Mouse (Mus musculus): ENCODE data around the gene Fam186b. TPM values are rescaled to one million over a fixed set of nuclear protein-coding genes. Genes with fewer than 3 reads are reported as not detected.
A peak's percentile ranks its signal among the peaks of the same experiment; 100 is the strongest.

Gene Fam186b
- polyA plus RNA-seq, 1 experiment from 2014 or later, result not detected

- Histone ChIP-seq H3K9me3 (ENCODE audit: control insufficient read depth, low read length) (no peaks in the 10 kb centered on the region), H3K4me3 (ENCODE audit: low read depth, low read length) (no peak overlapping the region), H3K27ac (replicated peaks) (no peak overlapping the region), H3K4me2 (replicated peaks; ENCODE audit: low read depth) (no peak overlapping the region), H3K9ac (ENCODE audit: low read length) (no peak overlapping the region), H3K36me3 (ENCODE audit: control insufficient read depth, insufficient read depth, low read length) (no peaks in the 10 kb centered on the region), H3K4me1 (replicated peaks; ENCODE audit: control insufficient read depth, insufficient read depth) (no peaks in the 10 kb centered on the region), H3K27me3 (ENCODE audit: control insufficient read depth, insufficient read depth, low read length) (no peaks in the 10 kb centered on the region)
- ATAC-seq (ENCODE audit: low FRiP score, low TSS enrichment) (peak; percentile 83), DNase-seq (ENCODE audit: low spot score) (peak; percentile 74)
- TF ChIP-seq EP300 (optimal IDR thresholded peaks at IDR 0.05) (no peak), CTCF (IDR thresholded peaks at IDR 0.05; ENCODE audit: low read depth) (peak; percentile 94)
- WGBS, result 21% methylated on average over 4 of the region's 4 CpGs
Observed at GRCm38 (mm10) chr15:99265679-99266078, 30.0 kb downstream of the Fam186b start.

DNA sequence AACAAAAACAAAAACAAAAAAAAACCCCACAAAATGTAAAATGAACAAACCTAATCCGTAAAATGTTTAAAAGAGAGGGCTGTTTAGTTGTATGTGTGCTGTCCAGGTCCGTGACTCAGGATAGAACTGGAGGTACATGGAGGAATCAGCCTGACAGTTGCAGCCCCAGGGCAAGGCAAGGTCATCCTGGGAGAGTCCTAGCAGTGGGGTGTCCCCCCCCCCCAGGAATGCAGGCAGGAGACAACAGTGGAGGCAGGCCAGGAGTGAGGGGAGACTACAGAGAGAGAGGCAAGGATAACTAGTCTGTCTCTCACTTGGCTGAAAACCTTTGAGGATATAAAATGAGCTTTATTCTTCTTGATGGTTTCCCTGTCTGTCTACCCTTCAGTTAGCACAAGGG is 31.3 kb downstream of the Fam186b start:
- H3K27ac ChIP-seq (replicated peaks), result no peak overlapping the region

DNA sequence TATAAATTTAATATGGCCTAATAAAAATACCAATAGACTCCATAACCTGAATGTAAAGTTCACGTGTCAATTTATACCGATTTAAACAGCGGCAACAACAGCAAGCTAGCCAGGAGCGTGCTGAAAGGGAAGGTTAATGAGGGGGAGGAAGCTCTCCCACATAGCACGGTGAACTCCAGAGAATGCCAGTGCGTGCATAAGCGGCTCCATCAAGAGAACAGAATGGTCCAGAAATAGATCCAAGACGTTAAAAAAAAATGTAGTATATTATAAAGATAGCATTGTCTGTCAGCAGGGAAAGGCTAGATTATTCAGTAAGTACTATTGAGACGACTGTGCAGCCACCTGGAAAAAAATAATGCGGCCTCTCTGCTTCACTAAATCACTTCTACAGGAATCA is 33.0 kb downstream of the Fam186b start:
- Histone ChIP-seq H3K9ac (ENCODE audit: low read length) (no peak overlapping the region), H3K9me3 (ENCODE audit: control insufficient read depth, low read length) (no peaks in the 10 kb centered on the region), H3K4me1 (replicated peaks; ENCODE audit: control insufficient read depth, insufficient read depth) (no peaks in the 10 kb centered on the region), H3K4me2 (replicated peaks; ENCODE audit: low read depth) (no peak overlapping the region), H3K27me3 (ENCODE audit: control insufficient read depth, insufficient read depth, low read length) (no peaks in the 10 kb centered on the region), H3K4me3 (ENCODE audit: low read depth, low read length) (no peak overlapping the region), H3K27ac (replicated peaks) (no peak overlapping the region), H3K36me3 (ENCODE audit: control insufficient read depth, insufficient read depth, low read length) (no peaks in the 10 kb centered on the region)
- DNase-seq (ENCODE audit: low spot score) (no peak), ATAC-seq (ENCODE audit: low FRiP score, low TSS enrichment) (no peak)
- 49% methylated on average over 10 of the region's 10 CpGs for WGBS
- TF ChIP-seq EP300 (optimal IDR thresholded peaks at IDR 0.05) (no peak), CTCF (IDR thresholded peaks at IDR 0.05; ENCODE audit: low read depth) (no peak)

More for the DNA sequence above, 31.3 kb downstream of the Fam186b start:
- Histone ChIP-seq H3K4me3 (ENCODE audit: low read depth, low read length) (no peak overlapping the region), H3K9ac (ENCODE audit: low read length) (no peak overlapping the region), H3K36me3 (ENCODE audit: control insufficient read depth, insufficient read depth, low read length) (no peaks in the 10 kb centered on the region), H3K9me3 (ENCODE audit: control insufficient read depth, low read length) (no peaks in the 10 kb centered on the region), H3K4me2 (replicated peaks; ENCODE audit: low read depth) (no peak overlapping the region), H3K4me1 (replicated peaks; ENCODE audit: control insufficient read depth, insufficient read depth) (no peaks in the 10 kb centered on the region), H3K27me3 (ENCODE audit: control insufficient read depth, insufficient read depth, low read length) (no peaks in the 10 kb centered on the region)
- TF ChIP-seq EP300 (optimal IDR thresholded peaks at IDR 0.05) (no peak), CTCF (IDR thresholded peaks at IDR 0.05; ENCODE audit: low read depth) (no peak)
- ATAC-seq (ENCODE audit: low FRiP score, low TSS enrichment) (no peak), DNase-seq (ENCODE audit: low spot score) (no peak)
- 85% methylated on average over 2 of the region's 2 CpGs for WGBS

- peak overlapping the region; percentile 56 for H3K4me2 ChIP-seq (replicated peaks; ENCODE audit: low read depth)
- DNase-seq (ENCODE audit: low spot score) (peak; percentile 82), ATAC-seq (ENCODE audit: low FRiP score, low TSS enrichment) (peak; percentile 75)
- peak overlapping the region; percentile 75 for H3K27ac ChIP-seq (replicated peaks)
- H3K36me3 ChIP-seq (ENCODE audit: control insufficient read depth, insufficient read depth, low read length), result no peaks in the 10 kb centered on the region
- H3K4me1 ChIP-seq (replicated peaks; ENCODE audit: control insufficient read depth, insufficient read depth), result no peaks in the 10 kb centered on the region
- no peak overlapping the region for H3K9ac ChIP-seq (ENCODE audit: low read length)
- WGBS, result 1% methylated on average over 7 of the region's 10 CpGs
- peak overlapping the region; percentile 19 for H3K4me3 ChIP-seq (ENCODE audit: low read depth, low read length)
- TF ChIP-seq EP300 (optimal IDR thresholded peaks at IDR 0.05), result no peak
- H3K27me3 ChIP-seq (ENCODE audit: control insufficient read depth, insufficient read depth, low read length), result no peaks in the 10 kb centered on the region
- H3K9me3 ChIP-seq (ENCODE audit: control insufficient read depth, low read length), result no peaks in the 10 kb centered on the region
Observed at GRCm38 (mm10) chr15:99259730-99260252, 35.9 kb downstream of the Fam186b start.

DNA sequence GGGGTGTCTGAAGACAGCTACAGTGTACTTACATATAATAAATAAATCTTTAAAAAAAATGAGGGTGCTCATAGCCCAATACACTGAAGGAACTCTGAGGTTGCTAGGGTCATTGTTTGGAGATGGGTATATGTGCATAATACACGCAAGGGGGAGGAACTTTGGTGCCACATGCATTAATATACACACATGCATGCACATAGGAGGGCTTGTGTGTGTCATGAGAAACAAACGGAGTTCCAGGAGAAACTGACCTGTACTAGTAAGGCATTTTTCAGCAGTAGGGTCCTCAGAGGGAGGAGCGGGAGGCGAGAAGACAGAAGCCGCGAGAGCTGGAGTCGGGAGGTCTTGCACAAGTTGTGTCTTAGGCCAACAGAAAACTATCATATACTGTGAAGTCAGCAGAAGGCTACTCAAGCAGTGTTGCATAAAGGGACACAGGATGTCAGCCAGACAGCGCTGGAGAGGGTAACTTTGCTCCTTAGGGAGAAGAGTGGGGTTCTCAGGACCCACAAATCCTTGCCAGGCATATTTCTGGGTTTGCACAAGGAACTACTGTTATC is 36.4 kb downstream of the Fam186b start:
- no peak overlapping the region for H3K9ac ChIP-seq (ENCODE audit: low read length)
- peak; percentile 72 for ATAC-seq (ENCODE audit: low FRiP score, low TSS enrichment)
- H3K4me2 ChIP-seq (replicated peaks; ENCODE audit: low read depth), result peak overlapping the region; percentile 40
- no peaks in the 10 kb centered on the region for H3K9me3 ChIP-seq (ENCODE audit: control insufficient read depth, low read length)
- H3K27ac ChIP-seq (replicated peaks), result peak overlapping the region; percentile 75
- 45% methylated on average over 8 of the region's 8 CpGs for WGBS
- H3K4me1 ChIP-seq (replicated peaks; ENCODE audit: control insufficient read depth, insufficient read depth), result no peaks in the 10 kb centered on the region
- TF ChIP-seq EP300 (optimal IDR thresholded peaks at IDR 0.05) (no peak), CTCF (IDR thresholded peaks at IDR 0.05; ENCODE audit: low read depth) (no peak)
- no peak for DNase-seq (ENCODE audit: low spot score)
- H3K36me3 ChIP-seq (ENCODE audit: control insufficient read depth, insufficient read depth, low read length), result no peaks in the 10 kb centered on the region
- no peaks in the 10 kb centered on the region for H3K27me3 ChIP-seq (ENCODE audit: control insufficient read depth, insufficient read depth, low read length)
- H3K4me3 ChIP-seq (ENCODE audit: low read depth, low read length), result peak overlapping the region; percentile 10; the same call in 1 of the 2 replicates

DNA sequence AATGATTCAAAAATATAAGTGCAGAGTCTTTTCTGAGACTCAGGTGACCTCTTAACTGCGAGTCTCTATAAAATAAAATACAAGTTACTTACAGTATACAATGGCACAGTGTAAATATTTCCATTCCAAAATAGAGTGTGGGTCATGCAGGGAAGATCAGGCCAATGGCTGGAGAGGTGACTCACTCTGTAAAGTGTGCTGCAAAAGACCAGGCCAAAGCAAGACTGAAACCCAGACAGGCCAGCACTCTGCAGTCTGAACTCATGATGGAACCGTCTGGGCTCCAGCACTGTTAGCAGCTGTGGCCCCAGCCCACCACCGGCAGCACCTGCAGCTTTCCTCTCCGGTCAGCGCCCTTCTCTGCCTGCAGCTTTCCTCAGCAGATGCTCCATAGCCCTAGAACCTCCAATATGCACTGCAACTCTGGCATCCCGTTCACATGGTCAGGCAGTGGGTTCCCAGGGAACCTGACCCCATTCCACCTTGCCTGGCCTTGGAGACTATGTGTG is 40.4 kb downstream of the Fam186b start:
- Histone ChIP-seq H3K4me2 (replicated peaks; ENCODE audit: low read depth) (no peak overlapping the region), H3K27me3 (ENCODE audit: control insufficient read depth, insufficient read depth, low read length) (no peaks in the 10 kb centered on the region), H3K4me3 (ENCODE audit: low read depth, low read length) (no peak overlapping the region), H3K9ac (ENCODE audit: low read length) (no peak overlapping the region), H3K27ac (replicated peaks) (no peak overlapping the region), H3K4me1 (replicated peaks; ENCODE audit: control insufficient read depth, insufficient read depth) (no peaks in the 10 kb centered on the region), H3K9me3 (ENCODE audit: control insufficient read depth, low read length) (no peaks in the 10 kb centered on the region), H3K36me3 (ENCODE audit: control insufficient read depth, insufficient read depth, low read length) (no peaks in the 10 kb centered on the region)
- 73% methylated on average over 6 of the region's 6 CpGs for WGBS
- DNase-seq (ENCODE audit: low spot score) (no peak), ATAC-seq (ENCODE audit: low FRiP score, low TSS enrichment) (no peak)
- TF ChIP-seq EP300 (optimal IDR thresholded peaks at IDR 0.05) (no peak), CTCF (IDR thresholded peaks at IDR 0.05; ENCODE audit: low read depth) (no peak)

Measured in stomach, postnatal 0 days (tissue).